Mouse (Mus musculus) layer of hippocampus, postnatal 10 days (tissue): ENCODE measurements around the gene Acot7. TPM values are rescaled to one million over a fixed set of nuclear protein-coding genes. Genes with fewer than 3 reads are reported as not detected.

Experiments used
- DNase-seq, 2 experiments: peaks; one replicate each; pipeline ENCODE4 v3.0.0; 2021; ENCODE audit warnings: low spot score in 2 of 2
- total RNA-seq, 2 experiments: library from RNA; stranded (reverse); gene quantifications; 2 replicates each; pipeline ENCODE4 v1.2.3; 2021

The Acot7 gene
- total RNA-seq, 2 experiments from 2014 or later: 426 to 431 TPM

DNA sequence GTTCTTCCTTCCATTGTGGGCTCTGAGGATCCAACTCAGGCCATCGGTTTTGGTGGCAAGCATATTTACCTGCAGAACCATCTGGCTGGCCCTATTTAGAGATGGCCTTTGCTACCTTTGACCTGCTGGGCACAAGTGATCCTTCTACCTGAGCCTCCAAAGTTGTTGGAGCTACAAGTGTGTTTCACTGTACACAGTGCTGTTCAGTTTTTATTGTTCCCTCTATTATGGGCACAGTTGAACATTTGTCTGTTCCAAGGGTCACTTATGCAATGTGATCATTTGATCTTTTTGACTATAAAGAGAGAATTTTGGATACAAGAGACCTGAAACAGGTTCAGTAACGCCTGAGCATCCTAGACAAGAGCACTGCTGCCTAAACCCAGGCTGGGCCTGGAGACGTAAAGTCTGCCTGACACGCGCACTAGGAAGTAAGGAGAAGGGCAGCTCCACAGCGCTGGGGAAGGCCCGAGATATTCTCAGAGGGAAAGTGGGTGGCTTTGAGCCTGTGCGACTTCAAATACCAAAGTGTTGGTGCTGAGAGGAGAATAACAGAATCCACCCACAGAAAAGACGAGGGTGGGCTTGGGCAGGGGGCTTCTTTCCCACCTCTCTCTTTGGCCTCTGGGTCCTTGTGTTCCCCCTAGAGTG lies 65.4 kb downstream of the Acot7 start:
- no peak for DNase-seq

GRCm38 (mm10) chr4:152243969-152244368 lies 66.0 kb downstream of the Acot7 start:
- no peak for DNase-seq

GRCm38 (mm10) chr4:152244545-152245522 lies 66.9 kb downstream of the Acot7 start:
- no peak for DNase-seq

DNA sequence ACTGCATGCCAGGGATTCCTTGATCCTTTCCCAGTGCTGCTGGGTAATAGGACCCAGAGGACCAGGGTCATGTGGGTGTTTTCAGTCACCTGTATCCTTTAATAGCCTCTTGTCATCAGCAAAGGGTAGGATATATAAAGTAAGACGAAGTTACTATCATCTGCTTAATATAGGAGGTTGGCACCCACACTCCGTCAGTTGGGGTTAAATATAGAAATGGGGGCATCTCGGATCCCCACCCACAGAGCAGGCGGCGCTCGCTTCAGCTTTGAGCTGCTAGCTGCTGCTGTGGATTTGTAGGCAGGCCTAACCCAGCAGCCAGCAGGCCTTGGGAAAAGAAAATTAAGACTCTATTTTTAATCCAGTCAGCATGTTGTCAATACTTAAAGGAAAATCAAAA lies 68.1 kb downstream of the Acot7 start:
- peak in 1 of 2 experiments; percentile 44 for DNase-seq

- DNase-seq: no peak
Measured at GRCm38 (mm10) chr4:152247195-152247594, 69.3 kb downstream of the Acot7 start.

DNA sequence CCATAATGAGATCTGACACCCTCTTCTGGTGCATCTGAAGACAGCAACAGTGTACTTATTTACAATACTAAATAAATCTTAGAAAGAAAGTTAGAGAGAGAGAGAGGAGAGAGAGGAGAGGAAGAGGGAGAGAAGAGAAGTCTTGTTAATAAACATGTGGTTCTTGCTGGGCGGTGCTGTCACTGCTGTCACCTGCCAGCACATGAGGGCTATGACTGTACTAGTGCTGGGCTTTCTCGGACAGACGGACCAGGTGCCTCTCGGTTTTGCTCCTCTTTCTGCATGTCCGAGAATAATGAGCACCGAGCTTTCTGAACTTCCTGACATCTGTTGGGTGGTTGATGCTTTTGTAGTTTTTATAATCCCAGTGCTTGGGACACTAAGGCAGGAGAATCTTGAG lies 72.7 kb downstream of the Acot7 start:
- DNase-seq: no peak

GRCm38 (mm10) chr4:152253183-152253759 lies 75.3 kb downstream of the Acot7 start:
- no peak for DNase-seq

- peak; percentile 72 to 77 for DNase-seq
Measured at GRCm38 (mm10) chr4:152257070-152257469, 79.1 kb downstream of the Acot7 start.

- no peak for DNase-seq
Measured at GRCm38 (mm10) chr4:152260451-152260850, 82.5 kb downstream of the Acot7 start.

GRCm38 (mm10) chr4:152262187-152262586 lies 84.3 kb downstream of the Acot7 start:
- no peak for DNase-seq

GRCm38 (mm10) chr4:152263089-152263488 lies 85.2 kb downstream of the Acot7 start:
- DNase-seq: no peak

GRCm38 (mm10) chr4:152263512-152264176 lies 85.7 kb downstream of the Acot7 start:
- no peak for DNase-seq

DNA sequence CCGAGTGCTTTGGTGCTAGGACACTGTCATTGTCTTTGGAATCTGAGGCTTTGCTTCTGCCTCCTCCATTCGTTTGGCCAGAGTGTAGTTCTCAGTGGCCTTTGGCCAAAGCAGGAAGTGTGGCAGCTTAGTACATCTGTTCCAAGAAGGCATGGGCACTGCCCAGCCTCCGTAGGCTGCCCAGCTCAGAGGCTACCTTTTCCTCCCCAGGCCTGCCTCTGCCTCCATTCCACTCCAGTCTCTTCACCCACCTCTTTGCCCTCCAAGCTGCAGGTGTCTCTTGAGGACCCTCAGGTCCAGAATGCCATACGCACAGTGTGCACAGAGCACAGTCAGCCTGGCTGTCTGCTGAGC lies 86.2 kb downstream of the Acot7 start:
- no peak for DNase-seq

GRCm38 (mm10) chr4:152264867-152265568 lies 87.1 kb downstream of the Acot7 start:
- DNase-seq: no peak

GRCm38 (mm10) chr4:152265791-152266190 lies 87.9 kb downstream of the Acot7 start:
- DNase-seq: no peak

GRCm38 (mm10) chr4:152266236-152266895 lies 88.4 kb downstream of the Acot7 start:
- DNase-seq: peak; percentile 54 to 64

GRCm38 (mm10) chr4:152267748-152268369 lies 89.9 kb downstream of the Acot7 start:
- peak; percentile 46 to 62 for DNase-seq

DNA sequence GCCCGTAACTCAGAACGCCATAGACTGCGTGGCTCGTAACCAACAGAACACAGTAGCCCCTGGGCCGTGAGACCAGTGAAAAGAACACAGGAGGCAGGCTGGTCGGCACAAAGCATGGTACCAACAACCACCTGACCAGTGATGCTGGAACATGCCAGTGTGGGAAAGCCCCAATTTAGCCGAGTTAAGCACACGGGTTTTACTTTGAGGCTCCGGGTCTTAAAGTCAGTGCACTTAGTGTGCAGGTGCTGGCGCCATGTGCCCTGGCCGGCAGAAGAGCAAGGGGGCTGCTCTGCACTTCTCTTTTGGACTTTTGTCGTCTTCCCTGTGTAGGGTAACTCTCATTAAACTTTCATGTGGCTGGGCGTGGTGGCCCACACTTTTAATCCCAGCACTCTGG lies 92.0 kb downstream of the Acot7 start:
- no peak for DNase-seq

DNA sequence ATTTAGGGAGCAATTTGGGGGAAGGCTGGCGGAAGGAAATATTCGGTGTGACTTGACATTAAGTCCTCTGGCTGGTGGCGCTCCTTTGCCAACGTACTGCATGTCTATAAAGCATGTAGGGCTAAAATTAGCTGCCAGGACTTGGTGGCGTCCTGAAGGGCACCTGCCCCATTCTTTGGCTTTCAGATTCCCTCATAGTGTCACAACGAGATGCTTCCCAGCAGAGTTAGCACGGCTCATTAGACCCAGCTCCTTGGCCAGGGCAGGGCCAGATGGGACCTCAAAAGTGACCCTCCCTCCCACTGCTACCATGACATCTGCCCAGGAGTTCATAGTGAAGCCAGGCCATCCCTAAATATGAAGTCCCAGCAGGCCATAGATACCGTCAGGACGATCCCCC lies 92.7 kb downstream of the Acot7 start:
- no peak for DNase-seq

GRCm38 (mm10) chr4:152271334-152271733 lies 93.4 kb downstream of the Acot7 start:
- DNase-seq: no peak
